Mouse (Mus musculus) limb, embryonic 15.5 days (tissue): ENCODE results near the gene Arnt2. TPM values are rescaled to one million over a fixed set of nuclear protein-coding genes. Genes with fewer than 3 reads are reported as not detected.

ENCODE experiments used
- ATAC-seq: fragments of 200-750 bp; cut with Nextera tagmentation; 2 replicates; pipeline ENCODE4 v1.8.0; 2017; ENCODE audit warnings: low read depth, moderate TSS enrichment; ENCODE audit not compliant: insufficient number of reproducible peaks, low FRiP score, low TSS enrichment
- H3K27ac ChIP-seq: fragments of 300-500 bp; sonication (generic); 2 replicates; pipeline ENCODE4 v1.5.1; 2015; ENCODE audit warnings: moderate library complexity, mild to moderate bottlenecking, inconsistent platforms
- H3K27me3 ChIP-seq: fragments of 300-500 bp; sonication (generic); 2 replicates; pipeline ENCODE4 v1.6.1; 2015; ENCODE audit warnings: inconsistent platforms
- H3K36me3 ChIP-seq: fragments of 300-500 bp; sonication (generic); 2 replicates; pipeline ENCODE4 v1.6.1; 2015; ENCODE audit warnings: inconsistent platforms
- H3K4me1 ChIP-seq: fragments of 300-500 bp; sonication (generic); 2 replicates; pipeline ENCODE4 v1.6.1; 2015; ENCODE audit warnings: inconsistent platforms
- H3K4me2 ChIP-seq: fragments of 300-500 bp; sonication (generic); 2 replicates; pipeline ENCODE4 v1.6.1; 2015; ENCODE audit warnings: mild to moderate bottlenecking, inconsistent platforms
- H3K4me3 ChIP-seq: fragments of 300-500 bp; sonication (generic); 2 replicates; pipeline ENCODE4 v1.5.1; 2015; ENCODE audit warnings: mild to moderate bottlenecking, inconsistent platforms
- H3K9ac ChIP-seq: fragments of 300-500 bp; sonication (generic); 2 replicates; pipeline ENCODE4 v1.6.1; 2015; ENCODE audit warnings: inconsistent platforms
- H3K9me3 ChIP-seq: fragments of 300-500 bp; sonication (generic); 2 replicates; pipeline ENCODE4 v1.6.1; 2016; ENCODE audit warnings: inconsistent platforms
- WGBS: fragments of 180-500 bp; shearing (Covaris S2); methylation state at CpG from one replicate; pipeline ENCODE4 v1.1.7; 2015; 5-methylcytosine and 5-hydroxymethylcytosine counted together
- polyA plus RNA-seq: library from polyadenylated mRNA; unstranded; fragments of >200 nt; fragmentation: Nextera tagmentation; extraction: Ambion mirVana; gene quantifications from 2 replicates; pipeline ENCODE4 v1.2.1, GENCODE M21; 2015

Arnt2 gene
- polyA plus RNA-seq, 1 experiment from 2014 or later: 7.3 TPM

- ATAC-seq: no peak
- Histone ChIP-seq H3K9me3 (no peaks in the 10 kb centered on the region), H3K27ac (no peak overlapping the region), H3K9ac (no peak overlapping the region), H3K36me3 (no peaks in the 10 kb centered on the region), H3K27me3 (no peaks in the 10 kb centered on the region), H3K4me3 (no peak overlapping the region), H3K4me2 (no peak overlapping the region), H3K4me1 (peaks cover 15% of the 10 kb centered on the region)
- WGBS: 81% methylated on average over 4 of the region's 4 CpGs
Measured at GRCm38 (mm10) chr7:84336907-84337306, 73.1 kb downstream of the Arnt2 start.

DNA sequence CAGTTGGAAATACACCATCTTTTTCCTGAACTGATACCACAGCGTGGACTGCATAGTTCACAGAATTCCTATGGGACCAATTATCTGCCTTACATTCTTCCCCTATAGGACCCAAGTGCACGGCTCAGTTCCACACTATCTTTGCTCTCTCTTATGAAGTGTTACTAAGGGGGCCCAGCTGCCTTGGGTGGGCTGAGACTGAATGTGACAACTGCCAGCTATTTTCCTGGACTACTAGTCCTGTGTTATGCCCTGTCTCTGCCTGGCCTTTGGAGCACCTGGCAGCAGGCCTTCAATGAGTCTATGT is 73.4 kb downstream of the Arnt2 start:
- Histone ChIP-seq H3K36me3 (no peaks in the 10 kb centered on the region), H3K4me2 (no peak overlapping the region), H3K4me1 (peaks cover 15% of the 10 kb centered on the region), H3K27me3 (no peaks in the 10 kb centered on the region), H3K4me3 (no peak overlapping the region), H3K27ac (no peak overlapping the region), H3K9me3 (no peaks in the 10 kb centered on the region), H3K9ac (no peak overlapping the region)
- 33% methylated on average over 2 of the region's 2 CpGs for WGBS
- no peak for ATAC-seq

DNA sequence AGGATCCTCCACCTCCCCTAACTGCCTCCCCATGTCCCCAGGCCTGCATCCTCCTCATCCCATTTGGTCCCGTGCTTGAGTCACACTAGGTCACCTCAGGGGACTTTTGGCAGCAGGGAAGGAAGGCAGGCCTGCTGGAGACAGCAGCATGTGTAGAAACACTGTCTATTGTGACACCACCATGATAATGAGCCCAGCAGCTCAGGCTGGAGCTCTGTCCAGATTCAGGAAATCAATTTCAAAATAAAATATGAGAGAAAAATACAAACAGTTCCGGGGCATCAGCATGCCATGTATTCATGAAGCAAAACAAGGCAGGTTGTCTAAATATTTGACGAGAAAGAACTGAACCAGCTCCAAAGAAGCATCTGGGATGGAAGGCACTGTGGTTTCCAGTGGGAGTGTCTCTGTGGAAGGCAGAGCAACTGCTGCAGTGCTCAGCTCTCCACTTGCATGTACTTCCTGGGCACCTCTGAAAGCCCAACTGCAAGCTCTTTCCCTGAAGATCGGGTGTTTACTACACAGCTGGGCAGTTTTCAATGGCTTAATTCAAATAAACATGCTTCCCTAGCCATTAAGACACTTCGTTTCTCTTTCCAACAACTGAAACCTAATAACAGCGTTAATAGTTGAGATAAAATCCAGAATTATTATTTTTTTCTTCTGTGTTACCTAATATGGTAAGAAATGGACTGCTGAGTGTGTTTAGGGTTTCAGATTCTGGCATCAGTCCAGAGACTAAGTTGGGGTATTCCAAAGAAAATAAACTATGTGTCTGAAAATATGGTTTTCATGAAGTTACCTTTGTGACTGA is 74.0 kb downstream of the Arnt2 start:
- 45% methylated on average over 6 of the region's 6 CpGs for WGBS
- no peak for ATAC-seq
- H3K27ac ChIP-seq: no peak overlapping the region

DNA sequence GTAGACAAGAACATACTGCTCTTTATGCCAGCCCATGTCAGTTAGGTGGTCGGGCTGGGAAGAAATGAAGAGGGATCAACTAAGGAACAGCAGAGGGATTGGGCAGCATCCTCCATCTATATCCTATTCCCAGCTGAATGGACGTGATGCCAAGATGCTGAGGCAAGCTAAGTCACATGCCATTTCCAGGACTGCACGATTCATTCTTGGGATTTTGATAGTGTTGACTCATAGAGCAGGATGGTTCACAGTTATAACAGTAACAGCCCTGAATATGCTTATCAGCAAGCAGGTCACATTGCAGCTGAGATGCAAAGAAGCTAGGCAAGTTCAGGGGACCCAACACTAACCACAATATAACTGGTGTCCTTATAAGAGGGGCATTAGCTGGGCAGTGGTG is 76.0 kb downstream of the Arnt2 start:
- Histone ChIP-seq H3K4me3 (no peak overlapping the region), H3K27ac (no peak overlapping the region), H3K9ac (no peak overlapping the region), H3K4me2 (no peak overlapping the region), H3K9me3 (no peaks in the 10 kb centered on the region), H3K36me3 (no peaks in the 10 kb centered on the region), H3K4me1 (peaks cover 17% of the 10 kb centered on the region), H3K27me3 (no peaks in the 10 kb centered on the region)
- 85% methylated on average over 3 of the region's 3 CpGs for WGBS
- ATAC-seq: no peak

More for the DNA sequence above, 74.0 kb downstream of the Arnt2 start:
- no peaks in the 10 kb centered on the region for H3K9me3 ChIP-seq
- H3K36me3 ChIP-seq: no peaks in the 10 kb centered on the region
- no peaks in the 10 kb centered on the region for H3K27me3 ChIP-seq
- no peak overlapping the region for H3K9ac ChIP-seq
- H3K4me1 ChIP-seq: peaks cover 15% of the 10 kb centered on the region
- no peak overlapping the region for H3K4me3 ChIP-seq
- no peak overlapping the region for H3K4me2 ChIP-seq

DNA sequence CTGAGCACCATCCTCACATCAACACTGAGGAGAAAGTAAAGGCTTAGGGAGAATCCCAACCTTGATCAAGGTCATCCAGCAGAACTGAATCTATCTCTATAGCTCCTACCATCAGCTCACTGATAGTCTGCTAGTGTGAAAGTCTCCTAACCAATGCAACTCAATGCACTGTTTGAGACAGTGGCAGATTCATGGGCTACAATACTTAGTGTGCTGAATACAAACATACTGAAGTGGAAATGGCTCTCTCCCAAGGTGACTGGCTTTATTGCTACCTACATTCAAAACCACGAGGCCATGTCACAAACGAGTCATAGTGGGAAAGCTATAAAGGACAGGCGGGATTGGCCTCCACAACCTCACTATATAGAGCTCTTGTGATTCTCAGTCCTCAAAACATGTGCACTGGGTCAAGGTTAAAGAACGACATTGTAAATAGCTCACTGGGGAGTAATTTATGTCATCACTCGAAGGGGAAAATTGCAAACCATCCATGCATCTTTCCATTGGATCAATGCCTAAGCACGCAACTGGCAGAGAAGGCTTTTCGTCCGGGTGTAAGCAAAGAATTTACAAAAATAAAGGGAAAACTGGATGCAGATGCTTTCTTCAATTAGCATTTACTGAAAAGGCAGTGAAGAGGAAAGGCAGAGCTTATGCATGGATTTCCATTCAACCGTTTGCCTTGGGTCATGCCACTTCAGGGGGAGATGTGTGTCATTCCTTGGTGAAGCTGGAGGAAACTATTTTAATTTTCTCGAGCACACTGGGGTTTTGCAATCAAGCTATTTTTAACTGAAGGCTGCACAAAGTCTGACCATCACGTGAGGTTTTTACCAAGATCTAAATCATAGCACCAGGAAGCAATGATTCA is 77.4 kb downstream of the Arnt2 start:
- Histone ChIP-seq H3K9me3 (no peaks in the 10 kb centered on the region), H3K36me3 (no peaks in the 10 kb centered on the region), H3K9ac (no peak overlapping the region), H3K4me1 (peaks cover 21% of the 10 kb centered on the region), H3K4me3 (no peak overlapping the region), H3K4me2 (no peak overlapping the region), H3K27ac (no peak overlapping the region; the same call in 1 of the 2 replicates), H3K27me3 (no peaks in the 10 kb centered on the region)
- ATAC-seq: no peak
- 31% methylated on average over 11 of the region's 11 CpGs for WGBS

DNA sequence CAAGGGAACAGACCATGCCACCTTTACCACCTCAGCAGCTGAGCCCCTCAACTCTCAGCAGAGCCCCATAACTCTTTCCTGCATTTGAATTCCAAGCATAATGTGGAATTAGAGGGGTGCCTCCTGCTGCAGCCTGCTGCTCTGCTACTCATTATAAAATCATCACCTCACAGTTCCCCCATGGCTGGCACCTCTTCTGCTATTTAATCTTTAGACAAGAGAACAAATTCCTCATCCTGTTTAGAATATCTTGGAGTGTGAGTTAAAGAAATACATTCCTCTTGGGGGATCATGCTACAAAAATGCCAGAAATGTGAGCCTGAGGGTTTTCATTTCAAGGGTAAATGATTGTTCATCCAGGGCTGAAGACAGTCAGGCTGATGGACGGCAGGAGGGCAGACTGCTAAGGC is 80.8 kb downstream of the Arnt2 start:
- peaks cover 19% of the 10 kb centered on the region for H3K4me1 ChIP-seq
- WGBS: 18% methylated on average over 1 of the region's 1 CpGs
- ATAC-seq: no peak

DNA sequence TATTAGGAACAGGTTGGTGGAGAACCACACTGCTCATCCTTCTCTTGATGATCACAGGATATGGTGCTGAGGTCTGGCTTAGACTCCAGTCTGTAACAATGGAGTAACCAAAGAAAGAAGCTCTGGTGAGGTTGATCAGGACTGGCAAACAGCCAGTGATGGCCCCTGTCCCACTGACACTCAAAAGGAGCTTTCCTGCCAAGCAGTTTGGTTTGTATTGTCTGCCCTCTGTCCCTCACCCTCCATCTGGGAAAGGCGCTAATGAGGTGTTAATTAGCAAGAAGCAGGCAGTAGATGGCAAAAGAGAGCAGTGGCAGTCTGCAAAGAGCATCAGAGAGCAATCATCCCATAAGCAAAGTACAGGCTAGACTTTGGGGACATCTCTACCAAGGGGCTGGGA is 81.2 kb downstream of the Arnt2 start:
- no peak overlapping the region for H3K9ac ChIP-seq
- no peaks in the 10 kb centered on the region for H3K36me3 ChIP-seq
- peaks cover 19% of the 10 kb centered on the region for H3K4me1 ChIP-seq
- H3K27me3 ChIP-seq: no peaks in the 10 kb centered on the region
- 50% methylated on average over 1 of the region's 1 CpGs for WGBS
- ATAC-seq: no peak
- no peak overlapping the region for H3K4me2 ChIP-seq
- H3K27ac ChIP-seq: no peak overlapping the region
- no peaks in the 10 kb centered on the region for H3K9me3 ChIP-seq
- H3K4me3 ChIP-seq: no peak overlapping the region

More for the DNA sequence above, 80.8 kb downstream of the Arnt2 start:
- Histone ChIP-seq H3K36me3 (no peaks in the 10 kb centered on the region), H3K4me2 (no peak overlapping the region), H3K27ac (no peak overlapping the region), H3K9ac (no peak overlapping the region), H3K27me3 (no peaks in the 10 kb centered on the region), H3K9me3 (no peaks in the 10 kb centered on the region), H3K4me3 (no peak overlapping the region)

- no peaks in the 10 kb centered on the region for H3K36me3 ChIP-seq
- H3K27ac ChIP-seq: no peak overlapping the region
- H3K27me3 ChIP-seq: no peaks in the 10 kb centered on the region
- H3K4me1 ChIP-seq: peaks cover 13% of the 10 kb centered on the region
- H3K4me2 ChIP-seq: no peak overlapping the region
- no peak overlapping the region for H3K9ac ChIP-seq
- no peak for ATAC-seq
- no peak overlapping the region for H3K4me3 ChIP-seq
- WGBS: 41% methylated on average over 2 of the region's 2 CpGs
- no peaks in the 10 kb centered on the region for H3K9me3 ChIP-seq
Measured at GRCm38 (mm10) chr7:84325570-84326328, 84.2 kb downstream of the Arnt2 start.

GRCm38 (mm10) chr7:84321542-84321941 is 88.4 kb downstream of the Arnt2 start:
- H3K4me2 ChIP-seq: no peak overlapping the region
- H3K27me3 ChIP-seq: no peaks in the 10 kb centered on the region
- no peaks in the 10 kb centered on the region for H3K36me3 ChIP-seq
- no peak for ATAC-seq
- H3K27ac ChIP-seq: no peak overlapping the region
- H3K4me3 ChIP-seq: no peak overlapping the region
- 68% methylated on average over 1 of the region's 1 CpGs for WGBS
- H3K4me1 ChIP-seq: peaks cover 7% of the 10 kb centered on the region; the same call in 1 of the 2 replicates
- no peak overlapping the region for H3K9ac ChIP-seq
- no peaks in the 10 kb centered on the region for H3K9me3 ChIP-seq

GRCm38 (mm10) chr7:84315353-84316003 is 94.5 kb downstream of the Arnt2 start:
- Histone ChIP-seq H3K27ac (no peak overlapping the region), H3K9ac (no peak overlapping the region), H3K27me3 (no peaks in the 10 kb centered on the region), H3K4me2 (no peak overlapping the region), H3K9me3 (no peaks in the 10 kb centered on the region), H3K4me3 (no peak overlapping the region), H3K4me1 (no peaks in the 10 kb centered on the region), H3K36me3 (no peaks in the 10 kb centered on the region)
- WGBS: 48% methylated on average over 7 of the region's 7 CpGs
- ATAC-seq: no peak

GRCm38 (mm10) chr7:84314742-84315141 is 95.2 kb downstream of the Arnt2 start:
- WGBS: 95% methylated on average over 2 of the region's 2 CpGs
- H3K4me2 ChIP-seq: no peak overlapping the region
- no peaks in the 10 kb centered on the region for H3K9me3 ChIP-seq
- H3K27me3 ChIP-seq: no peaks in the 10 kb centered on the region
- H3K36me3 ChIP-seq: no peaks in the 10 kb centered on the region
- ATAC-seq: no peak
- H3K4me1 ChIP-seq: no peaks in the 10 kb centered on the region
- no peak overlapping the region for H3K9ac ChIP-seq
- no peak overlapping the region for H3K27ac ChIP-seq
- no peak overlapping the region for H3K4me3 ChIP-seq
